Mouse (Mus musculus): Measurements from ENCODE around the gene Zfp36l1.

Zfp36l1 gene

DNA sequence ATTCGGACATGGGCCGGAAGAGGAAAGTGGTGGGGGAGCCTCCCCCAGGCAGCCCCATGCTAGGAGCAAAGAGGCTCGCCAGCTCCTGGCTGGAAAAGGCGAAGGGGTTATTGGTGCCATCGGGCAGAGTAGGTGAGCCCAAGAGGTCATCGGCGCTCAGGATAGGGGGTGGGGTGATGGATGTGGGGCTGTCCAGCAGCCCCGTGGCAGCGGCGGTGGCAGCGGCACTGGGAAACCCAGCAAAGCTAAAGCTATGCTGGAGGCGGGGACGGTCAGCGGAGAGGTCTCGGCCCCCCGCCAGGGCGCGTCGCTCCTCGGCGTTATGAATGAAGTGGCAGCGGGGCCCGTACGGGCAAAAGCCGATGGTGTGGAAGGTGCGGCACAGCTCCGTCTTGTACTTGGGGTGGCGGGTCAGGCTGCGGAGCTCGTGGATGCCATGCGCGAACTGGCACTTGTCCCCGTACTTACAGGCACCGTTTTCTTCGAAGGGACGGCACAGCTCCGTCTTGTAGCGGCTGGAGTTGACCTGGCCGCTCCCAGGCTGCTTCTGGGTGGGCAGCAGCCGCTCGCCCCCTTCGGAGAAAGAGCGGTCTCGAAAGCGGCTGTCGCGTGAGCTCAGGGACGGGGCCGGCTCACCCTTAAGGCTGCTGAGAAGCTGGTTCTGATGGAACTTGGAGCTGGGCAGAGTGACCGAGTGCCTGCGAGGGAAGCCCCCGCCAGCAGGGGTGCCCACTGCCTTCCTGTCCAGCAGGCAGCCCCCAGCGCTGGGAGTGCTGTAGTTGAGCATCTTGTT, 2.9 kb downstream of the Zfp36l1 start:
- peak in 1 of 2 experiments; percentile 71 for DNase-seq (ENCODE audit: low spot score in 2 of 2)

- DNase-seq (ENCODE audit: low spot score in 2 of 2) = peak; percentile 82 to 95
Measured at GRCm38 (mm10) chr12:80108896-80109668, 3.7 kb downstream of the Zfp36l1 start.

GRCm38 (mm10) chr12:80106896-80107667, 5.7 kb downstream of the Zfp36l1 start:
- no peak for DNase-seq (ENCODE audit: low spot score in 2 of 2)

GRCm38 (mm10) chr12:80106138-80106895, 6.5 kb downstream of the Zfp36l1 start:
- DNase-seq (ENCODE audit: low spot score in 2 of 2) = no peak

- DNase-seq (ENCODE audit: low spot score in 2 of 2) = no peak
Measured at GRCm38 (mm10) chr12:80103521-80103973, 9.3 kb downstream of the Zfp36l1 start.

- DNase-seq (ENCODE audit: low spot score in 2 of 2) = no peak
Measured at GRCm38 (mm10) chr12:80103089-80103488, 9.7 kb downstream of the Zfp36l1 start.

- DNase-seq (ENCODE audit: low spot score in 2 of 2) = no peak
Measured at GRCm38 (mm10) chr12:80098825-80099224, 14.0 kb downstream of the Zfp36l1 start.

DNA sequence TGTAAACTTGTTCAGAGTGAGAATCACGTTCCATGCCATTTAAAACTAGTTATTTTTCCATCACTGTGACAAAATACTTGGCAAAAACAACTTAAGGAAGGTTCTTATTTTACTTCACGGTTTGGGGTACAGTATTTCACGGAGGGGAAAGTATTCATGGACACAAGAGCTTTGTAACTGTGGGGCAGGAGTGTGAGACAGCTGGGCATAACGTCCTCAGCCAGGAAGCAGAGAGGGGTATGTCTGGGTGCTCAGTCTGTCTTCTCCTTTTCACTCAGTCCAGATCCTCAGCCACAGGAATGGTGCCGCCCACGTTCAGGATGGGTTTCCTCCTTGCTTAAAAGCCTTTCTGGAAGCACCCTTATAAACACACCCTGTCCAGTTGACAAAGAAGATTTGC, 16.1 kb downstream of the Zfp36l1 start:
- no peak for DNase-seq (ENCODE audit: low spot score in 2 of 2)

DNA sequence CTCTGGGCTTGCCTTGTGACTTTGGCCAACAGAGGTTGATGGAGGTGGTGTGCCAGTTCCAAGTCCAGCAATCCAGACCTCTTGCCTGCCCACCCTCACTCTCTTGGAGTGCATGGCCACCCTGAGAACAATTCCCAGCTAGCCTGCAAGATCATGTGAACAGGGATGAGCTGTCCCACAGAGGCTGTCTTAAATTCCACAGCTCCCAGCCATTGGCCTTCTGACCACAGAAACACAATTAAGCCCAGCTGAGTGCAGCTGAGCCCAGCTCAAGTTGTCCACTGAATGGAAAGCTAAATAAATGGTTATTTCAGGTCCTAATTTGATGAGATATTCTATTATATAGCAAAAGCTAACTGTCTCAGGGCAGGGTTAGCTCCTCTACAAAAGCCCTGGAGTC, 20.0 kb downstream of the Zfp36l1 start:
- no peak for DNase-seq (ENCODE audit: low spot score in 2 of 2)

GRCm38 (mm10) chr12:80091080-80091479, 21.7 kb downstream of the Zfp36l1 start:
- no peak for DNase-seq (ENCODE audit: low spot score in 2 of 2)

DNA sequence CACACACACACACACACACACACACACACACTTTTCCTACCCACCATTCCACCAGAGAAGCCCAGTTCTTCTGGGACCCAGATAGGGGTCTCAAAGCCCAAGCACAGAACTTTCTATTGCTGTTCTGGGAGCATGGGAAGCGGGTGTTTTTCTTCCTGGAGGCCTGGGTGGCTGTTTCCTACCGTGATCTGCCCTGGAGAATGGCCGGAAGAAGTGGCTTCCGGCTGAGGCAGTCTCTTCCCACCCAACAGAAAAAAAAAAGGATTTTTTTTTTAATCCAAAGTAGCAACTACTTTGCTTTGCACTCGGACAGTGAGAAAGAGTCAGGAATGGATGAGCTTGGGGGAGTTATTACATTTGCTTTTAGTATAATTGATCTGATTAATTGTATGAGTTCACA, 22.3 kb downstream of the Zfp36l1 start:
- no peak for DNase-seq (ENCODE audit: low spot score in 2 of 2)

DNA sequence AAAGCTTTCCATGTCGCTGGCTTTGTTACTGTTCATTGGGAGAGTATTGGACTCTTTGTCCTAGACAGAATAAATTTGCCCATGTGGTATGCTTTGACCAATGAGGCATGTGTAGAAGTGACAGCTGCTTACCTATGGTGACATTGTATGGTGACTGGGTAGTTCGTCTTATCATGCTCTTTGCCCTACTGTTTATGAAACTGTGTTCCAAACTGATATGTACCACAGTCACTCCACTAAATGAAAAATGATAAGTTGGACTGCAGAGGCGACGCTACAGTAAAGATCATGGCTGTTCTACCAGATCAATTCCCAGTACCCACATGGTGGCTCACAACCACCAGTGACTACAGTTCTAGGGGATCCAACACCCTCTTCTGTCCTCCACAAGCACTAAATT, 24.7 kb downstream of the Zfp36l1 start:
- no peak for DNase-seq (ENCODE audit: low spot score in 2 of 2)

DNA sequence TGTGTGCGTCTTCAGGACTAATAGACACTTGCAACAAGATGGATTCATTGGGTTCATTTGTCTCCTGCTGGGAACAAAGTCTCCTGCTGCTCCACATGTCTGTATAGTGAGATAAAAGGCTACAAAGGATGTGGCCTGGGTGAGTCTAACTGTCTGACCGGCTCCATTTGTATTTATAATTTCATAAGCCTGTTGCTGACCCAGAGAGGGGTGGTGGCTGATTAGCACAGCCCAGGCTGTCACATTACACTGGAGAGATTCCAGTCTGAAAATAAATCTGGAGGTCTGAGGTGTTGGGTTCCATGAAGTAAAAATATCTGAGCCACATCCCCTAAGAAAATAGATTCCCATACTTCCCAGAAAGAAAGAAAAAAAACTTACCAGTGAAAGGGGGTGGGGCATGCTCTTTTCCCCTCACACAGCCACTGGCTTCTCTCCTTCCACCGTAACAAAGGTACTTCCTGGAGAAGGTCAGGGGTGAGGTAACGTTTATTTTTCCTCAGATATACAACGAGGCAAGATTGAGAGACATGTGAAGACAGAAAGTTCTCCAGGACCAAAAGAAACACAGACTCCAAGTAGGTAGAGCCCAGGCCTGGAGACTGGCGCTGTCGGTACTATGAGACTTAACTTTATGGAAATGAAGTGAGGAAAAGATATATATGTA, 28.2 kb downstream of the Zfp36l1 start:
- DNase-seq (ENCODE audit: low spot score in 2 of 2) = no peak

GRCm38 (mm10) chr12:80083937-80084336, 28.9 kb downstream of the Zfp36l1 start:
- peak; percentile 73 to 75 for DNase-seq (ENCODE audit: low spot score in 2 of 2)

- no peak for DNase-seq (ENCODE audit: low spot score in 2 of 2)
Measured at GRCm38 (mm10) chr12:80083133-80083821, 29.5 kb downstream of the Zfp36l1 start.

DNA sequence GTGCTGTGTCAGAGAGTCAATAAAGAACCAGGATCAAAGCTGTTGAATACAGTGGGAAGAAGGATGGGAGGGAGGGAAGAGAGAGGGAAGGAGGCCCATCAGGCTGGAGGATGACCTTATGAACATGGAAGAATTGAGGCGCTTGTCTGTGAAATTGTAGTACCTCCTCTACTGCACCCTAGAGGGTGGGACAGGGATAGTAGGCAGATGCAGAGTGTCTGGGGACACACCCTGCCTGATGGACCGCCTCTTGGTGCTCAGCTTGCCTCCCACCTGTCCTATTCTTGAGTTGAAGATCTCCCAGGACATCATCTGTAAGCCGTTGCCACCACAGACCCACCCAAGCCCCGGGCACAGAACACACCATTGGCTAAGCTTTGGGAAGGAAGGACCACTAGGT, 30.1 kb downstream of the Zfp36l1 start:
- peak in 1 of 2 experiments; percentile 30 for DNase-seq (ENCODE audit: low spot score in 2 of 2)

- DNase-seq (ENCODE audit: low spot score in 2 of 2) = no peak
Measured at GRCm38 (mm10) chr12:80081440-80081839, 31.4 kb downstream of the Zfp36l1 start.

DNA sequence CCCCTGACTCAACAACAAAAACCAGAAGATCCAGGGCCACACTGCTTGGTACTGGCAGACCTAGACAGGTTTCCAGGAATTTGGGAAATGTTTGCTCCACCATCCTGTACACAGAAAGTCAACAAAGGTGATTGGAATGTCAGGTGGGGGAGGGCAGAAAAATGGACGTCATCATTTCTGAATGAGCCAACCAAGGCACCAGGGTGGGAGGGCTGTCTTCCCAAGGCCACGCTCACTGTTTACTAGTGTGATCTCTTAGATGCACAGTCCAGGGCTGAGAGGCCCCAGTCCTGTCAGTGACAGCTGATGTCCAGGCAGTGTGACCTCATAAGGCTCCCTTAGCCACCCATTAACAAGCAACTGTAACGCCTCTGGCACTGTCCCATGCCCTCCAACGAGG, 32.9 kb downstream of the Zfp36l1 start:
- DNase-seq (ENCODE audit: low spot score in 2 of 2) = no peak

GRCm38 (mm10) chr12:80074331-80074730, 38.5 kb downstream of the Zfp36l1 start:
- DNase-seq (ENCODE audit: low spot score in 2 of 2) = no peak
